ENCODE assay signal across 25 mouse cellular contexts in the genomic region with DNA sequence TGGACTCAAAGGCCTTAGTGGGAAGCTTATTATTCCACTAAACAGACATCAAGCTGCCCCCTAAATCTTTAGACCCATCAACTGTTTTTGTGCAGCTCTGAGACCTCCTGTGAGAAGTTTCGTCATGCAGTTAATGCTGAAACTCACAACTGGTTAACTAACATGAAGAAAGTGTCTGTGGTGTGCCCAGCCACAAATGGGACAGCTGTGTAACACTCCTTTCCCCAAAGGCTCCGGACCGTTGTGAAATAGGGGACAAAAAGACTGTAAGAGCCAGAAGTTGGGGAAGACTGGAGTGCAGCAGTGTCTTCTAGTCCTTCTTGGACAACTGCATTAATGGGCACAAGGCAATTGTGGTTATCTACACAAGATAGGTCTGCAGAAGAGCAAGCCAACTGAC. TPM values are rescaled to one million over a fixed set of nuclear protein-coding genes. Genes with fewer than 3 reads are reported as not detected.
DNase-seq lines count a peak whose midpoint lies in the region; ATAC-seq and TF ChIP-seq lines count a peak whose summit lies in the region.
"Had no signal": no experiment of that assay in that cellular context is flagged by ENCODE, and none has a peak within 500 bp of the region (broad histone marks: within the 10 kb centered on the region; RNA-seq: fewer than 3 reads in every experiment).

No protein-coding gene starts in this region.

- H3K27ac ChIP-seq in ES-E14 (ENCODE audit: insufficient read depth, low read depth, low read length, poor library complexity, severe bottlenecking): 0 out of 2 replicates have a peak overlapping the region, but pooled peaks have one; percentile 22
- H3K27ac ChIP-seq in bone marrow, adult 2 months (ENCODE audit: control insufficient read depth, insufficient read depth, low read depth, low read length, poor library complexity): peak overlapping the region; percentile 22; the same call in 1 of the 2 replicates
- H3K27ac ChIP-seq: embryonic facial prominence, embryonic 12.5 days; embryonic facial prominence, embryonic 15.5 days; heart, embryonic 15.5 days; hindbrain, embryonic 12.5 days; hindbrain, embryonic 15.5 days had no signal

- ATAC-seq in hematopoietic stem cell, adult 5-6 weeks (replicated peaks in 1 of 2; ENCODE audit: insufficient read depth in 1 of 2, low FRiP score in 2 of 2, low TSS enrichment in 1 of 2, low read depth in 1 of 2, poor library complexity in 2 of 2, severe bottlenecking in 2 of 2): peak; percentile 19 to 44; a peak in 1 of 4 replicates
- ATAC-seq: forebrain, embryonic 14.5 days; intestine, postnatal 0 days; Patski had no signal

- no peaks in the 10 kb centered on the region for H3K9me3 ChIP-seq in ES-E14 (ENCODE audit: control insufficient read depth, insufficient read depth, low read depth, low read length)
- H3K9me3 ChIP-seq: embryonic facial prominence, embryonic 12.5 days; embryonic facial prominence, embryonic 15.5 days; G1E; heart, embryonic 12.5 days; heart, embryonic 15.5 days; hindbrain, embryonic 12.5 days; hindbrain, embryonic 15.5 days had no signal

- no peak overlapping the region for H3K4me3 ChIP-seq in ES-E14 (ENCODE audit: insufficient read depth in 1 of 2, low read depth in 1 of 2, low read length in 2 of 2, poor library complexity in 1 of 2, severe bottlenecking in 1 of 2)
- H3K4me3 ChIP-seq in bone marrow, adult 2 months (replicated peaks; ENCODE audit: control insufficient read depth, low read depth, low read length): no peak overlapping the region
- H3K4me3 ChIP-seq: embryonic facial prominence, embryonic 12.5 days; embryonic facial prominence, embryonic 15.5 days; heart, embryonic 12.5 days; heart, embryonic 15.5 days; hindbrain, embryonic 12.5 days; hindbrain, embryonic 15.5 days had no signal

- no peak overlapping the region for H3K9ac ChIP-seq in ES-E14 (ENCODE audit: insufficient read depth, low read depth, low read length, poor library complexity, severe bottlenecking)
- H3K9ac ChIP-seq: embryonic facial prominence, embryonic 12.5 days; embryonic facial prominence, embryonic 15.5 days; forebrain, postnatal 0 days; heart, embryonic 12.5 days; heart, embryonic 15.5 days; hindbrain, embryonic 12.5 days; hindbrain, embryonic 15.5 days had no signal

- DNase-seq in ES-E14 (ENCODE audit: low read depth, low spot score): no peak
- no peak for DNase-seq in thymus, postnatal 10 days (ENCODE audit: low spot score in 2 of 2)
- no peak for DNase-seq in heart, adult 18-20 months
- DNase-seq in gastrocnemius, postnatal 36 days: no peak
- DNase-seq: adrenal gland, adult 2 months; adrenal gland, postnatal 25 days; cerebellum, adult 18-20 months; cerebellum, adult 9-10 months; cerebellum, postnatal 14 days; forebrain, postnatal 0 days; gastrocnemius, postnatal 25 days; heart, postnatal 10 days; heart, postnatal 36 days had no signal

- intact Hi-C loops in gastrocnemius, postnatal 36 days (cut with DNase I): loop anchor here (10.0 kb wide), 2 partner anchors 243 to 333 kb away; no protein-coding TSS in a partner anchor

- 49% methylated on average over 3 of the region's 3 CpGs for WGBS in bone marrow, adult 2 months

- no peaks in the 10 kb centered on the region for H3K4me1 ChIP-seq in ES-E14 (ENCODE audit: control insufficient read depth in 2 of 2, insufficient read depth in 2 of 2, low read length in 2 of 2, poor library complexity in 1 of 2)
- no peaks in the 10 kb centered on the region; the same call in 1 of the 2 replicates for H3K4me1 ChIP-seq in bone marrow, adult 2 months (ENCODE audit: control insufficient read depth, insufficient read depth, low read length)
- H3K4me1 ChIP-seq: embryonic facial prominence, embryonic 12.5 days; embryonic facial prominence, embryonic 15.5 days; heart, embryonic 12.5 days; heart, embryonic 15.5 days; hindbrain, embryonic 12.5 days; hindbrain, embryonic 15.5 days had no signal

- in situ Hi-C loops in ES-E14 (cut with MboI; ENCODE audit: low sequenced_read_pairs in 2 of 2, unreplicated experiment in 2 of 2): no loop called here

- 0 out of 2 replicates have a peak, but pooled peaks cover 3% of the 10 kb centered on the region for H3K36me3 ChIP-seq in ES-E14 (ENCODE audit: control insufficient read depth, insufficient read depth, low read length, poor library complexity, severe bottlenecking)
- H3K36me3 ChIP-seq: embryonic facial prominence, embryonic 15.5 days had no signal

- no peak for TF ChIP-seq CTCF in bone marrow, adult 2 months (IDR thresholded peaks at IDR 0.05; ENCODE audit: control insufficient read depth, insufficient read depth, low read length)

- no peak for TF ChIP-seq POLR2A in bone marrow, adult 2 months (IDR thresholded peaks at IDR 0.05; ENCODE audit: borderline replicate concordance, control insufficient read depth, low read depth, low read length)

TF ChIP-seq in ES-E14, 5 proteins besides CTCF, POLR2A, EP300 and RAD21:
- no peak for TF ChIP-seq ZC3H11A (IDR thresholded peaks at IDR 0.05; ENCODE audit: borderline replicate concordance, low read depth, low read length)
- no peak for TF ChIP-seq CHD2 (IDR thresholded peaks at IDR 0.05; ENCODE audit: low read depth, low read length)
- TF ChIP-seq MAFK (IDR thresholded peaks at IDR 0.05; ENCODE audit: insufficient read depth, low read depth, low read length): no peak
- no peak for TF ChIP-seq HCFC1 (IDR thresholded peaks at IDR 0.05; ENCODE audit: borderline replicate concordance, insufficient read depth, low read length)
- TF ChIP-seq ZNF384 (IDR thresholded peaks at IDR 0.05; ENCODE audit: low read depth, low read length): no peak

RNA-seq across cellular contexts. Expression of a gene that starts 47.0 kb away (rescaled TPM):
- total RNA-seq in ES-E14 (2012; rRNA removed): 9.9 and 16.5 TPM in 2 replicates
- 16.5 and 17.3 TPM in 2 replicates for polyA plus RNA-seq in bone marrow, adult 2 months (2011; ENCODE audit: insufficient read depth, insufficient read length, low replicate concordance, missing spikeins)
- 33.7 and 36.8 TPM in 2 replicates for total RNA-seq in hematopoietic stem cell, adult 5-6 weeks (2017)
- 1 to 10 TPM; 4.0 to 5.3 TPM for total RNA-seq in heart, adult 18-20 months (2021)
- 1 to 10 TPM; 2.6 to 3.9 TPM for total RNA-seq in gastrocnemius, postnatal 36 days (2021)

RNA-seq across cellular contexts. Expression of a gene that starts 47.1 kb away (rescaled TPM):
- 63.7 and 91.4 TPM in 2 replicates for total RNA-seq in ES-E14 (2012; rRNA removed)
- polyA plus RNA-seq in bone marrow, adult 2 months (2011; ENCODE audit: insufficient read depth, insufficient read length, low replicate concordance, missing spikeins): 179 and 208 TPM in 2 replicates
- total RNA-seq in hematopoietic stem cell, adult 5-6 weeks (2017): 470 and 545 TPM in 2 replicates
- total RNA-seq in heart, adult 18-20 months (2021): 10 to 100 TPM in 1 of 2 experiments, 1 to 10 TPM in 1; 9.7 to 13.3 TPM
- 1 to 10 TPM; 7.6 to 9.0 TPM for total RNA-seq in gastrocnemius, postnatal 36 days (2021)
